Mouse (Mus musculus) adrenal gland, postnatal 36 days (tissue): Measurements from ENCODE around the gene Ptpdc1. TPM values are rescaled to one million over a fixed set of nuclear protein-coding genes. Genes with fewer than 3 reads are reported as not detected.

Experiments
- DNase-seq, 2 experiments: peaks; one replicate each; pipeline ENCODE4 v3.0.0; 2021; ENCODE audit warnings: mixed read lengths in 1 of 2
- total RNA-seq, 2 experiments: library from RNA; stranded (reverse); gene quantifications; 2 replicates each; pipeline ENCODE4 v1.2.3; 2021

Gene Ptpdc1
- total RNA-seq, 2 experiments from 2014 or later, result 5.0 to 6.3 TPM

GRCm38 (mm10) chr13:48585786-48586185 is 39.7 kb downstream of the Ptpdc1 start:
- no peak for DNase-seq

GRCm38 (mm10) chr13:48582688-48583379 is 42.6 kb downstream of the Ptpdc1 start:
- no peak for DNase-seq

- no peak for DNase-seq
Observed at GRCm38 (mm10) chr13:48578616-48579015, 46.8 kb downstream of the Ptpdc1 start.

GRCm38 (mm10) chr13:48577836-48578235 is 47.6 kb downstream of the Ptpdc1 start:
- no peak for DNase-seq

GRCm38 (mm10) chr13:48577007-48577406 is 48.5 kb downstream of the Ptpdc1 start:
- DNase-seq, result no peak

- DNase-seq, result no peak
Observed at GRCm38 (mm10) chr13:48574718-48575117, 50.7 kb downstream of the Ptpdc1 start.

GRCm38 (mm10) chr13:48573525-48574355 is 51.7 kb downstream of the Ptpdc1 start:
- DNase-seq, result no peak

- DNase-seq, result peak; percentile 63 to 68
Observed at GRCm38 (mm10) chr13:48572127-48572526, 53.3 kb downstream of the Ptpdc1 start.

GRCm38 (mm10) chr13:48571298-48571697 is 54.2 kb downstream of the Ptpdc1 start:
- no peak for DNase-seq

- no peak for DNase-seq
Observed at GRCm38 (mm10) chr13:48569576-48570132, 55.8 kb downstream of the Ptpdc1 start.

GRCm38 (mm10) chr13:48567646-48568045 is 57.8 kb downstream of the Ptpdc1 start:
- no peak for DNase-seq

GRCm38 (mm10) chr13:48566116-48566935 is 59.1 kb downstream of the Ptpdc1 start:
- peak; percentile 97 to 99 for DNase-seq

GRCm38 (mm10) chr13:48564881-48565600 is 60.4 kb downstream of the Ptpdc1 start:
- DNase-seq, result no peak

- DNase-seq, result no peak
Observed at GRCm38 (mm10) chr13:48562336-48562735, 63.1 kb downstream of the Ptpdc1 start.

GRCm38 (mm10) chr13:48561481-48561880 is 64.0 kb downstream of the Ptpdc1 start:
- no peak for DNase-seq

- DNase-seq, result no peak
Observed at GRCm38 (mm10) chr13:48555976-48556375, 69.5 kb downstream of the Ptpdc1 start.

- no peak for DNase-seq
Observed at GRCm38 (mm10) chr13:48554552-48554951, 70.9 kb downstream of the Ptpdc1 start.

GRCm38 (mm10) chr13:48553511-48553910 is 72.0 kb downstream of the Ptpdc1 start:
- peak; percentile 59 to 66 for DNase-seq

GRCm38 (mm10) chr13:48552181-48553090 is 73.0 kb downstream of the Ptpdc1 start:
- DNase-seq, result peak; percentile 94 to 95

- peak; percentile 53 to 77 for DNase-seq
Observed at GRCm38 (mm10) chr13:48548296-48548695, 77.2 kb downstream of the Ptpdc1 start.
